Mouse (Mus musculus): ENCODE data around the gene Arhgap22. TPM values are rescaled to one million over a fixed set of nuclear protein-coding genes. Genes with fewer than 3 reads are reported as not detected.

Gene Arhgap22
- total RNA-seq, 2 experiments from 2014 or later, result 8.1 to 8.8 TPM

- DNase-seq, result no peak
Measured at GRCm38 (mm10) chr14:33333833-33334232, 120.0 kb downstream of the Arhgap22 start.

- no peak for DNase-seq
Measured at GRCm38 (mm10) chr14:33334402-33334801, 120.6 kb downstream of the Arhgap22 start.

GRCm38 (mm10) chr14:33335733-33336132 is 121.9 kb downstream of the Arhgap22 start:
- no peak for DNase-seq

GRCm38 (mm10) chr14:33338684-33339083 is 124.9 kb downstream of the Arhgap22 start:
- DNase-seq, result no peak

GRCm38 (mm10) chr14:33343131-33343725 is 129.4 kb downstream of the Arhgap22 start:
- no peak for DNase-seq

GRCm38 (mm10) chr14:33346546-33346945 is 132.7 kb downstream of the Arhgap22 start:
- no peak for DNase-seq

GRCm38 (mm10) chr14:33347738-33348137 is 133.9 kb downstream of the Arhgap22 start:
- no peak for DNase-seq

GRCm38 (mm10) chr14:33348146-33348545 is 134.3 kb downstream of the Arhgap22 start:
- no peak for DNase-seq

- DNase-seq, result no peak
Measured at GRCm38 (mm10) chr14:33351019-33351418, 137.2 kb downstream of the Arhgap22 start.

GRCm38 (mm10) chr14:33351984-33352722 is 138.3 kb downstream of the Arhgap22 start:
- no peak for DNase-seq

- no peak for DNase-seq
Measured at GRCm38 (mm10) chr14:33352890-33353289, 139.1 kb downstream of the Arhgap22 start.

- DNase-seq, result no peak
Measured at GRCm38 (mm10) chr14:33355276-33355675, 141.4 kb downstream of the Arhgap22 start.

GRCm38 (mm10) chr14:33357600-33358368 is 144.0 kb downstream of the Arhgap22 start:
- no peak for DNase-seq

GRCm38 (mm10) chr14:33358891-33359290 is 145.1 kb downstream of the Arhgap22 start:
- DNase-seq, result no peak

- no peak for DNase-seq
Measured at GRCm38 (mm10) chr14:33361546-33361945, 147.7 kb downstream of the Arhgap22 start.

- DNase-seq, result no peak
Measured at GRCm38 (mm10) chr14:33362122-33362521, 148.3 kb downstream of the Arhgap22 start.

GRCm38 (mm10) chr14:33362807-33363206 is 149.0 kb downstream of the Arhgap22 start:
- DNase-seq, result no peak

- no peak for DNase-seq
Measured at GRCm38 (mm10) chr14:33363611-33364010, 149.8 kb downstream of the Arhgap22 start.

- no peak for DNase-seq
Measured at GRCm38 (mm10) chr14:33364061-33364460, 150.2 kb downstream of the Arhgap22 start.

- DNase-seq, result no peak
Measured at GRCm38 (mm10) chr14:33366891-33367777, 153.3 kb downstream of the Arhgap22 start.

GRCm38 (mm10) chr14:33369375-33369774 is 155.5 kb downstream of the Arhgap22 start:
- DNase-seq, result no peak

- no peak for DNase-seq
Measured at GRCm38 (mm10) chr14:33370056-33370455, 156.2 kb downstream of the Arhgap22 start.
